Comparison of ENCODE assay signal across 9 mouse cellular contexts in genomic region chrX:103845266-103845665, GRCm38 (mm10). TPM values are rescaled to one million over a fixed set of nuclear protein-coding genes. Genes with fewer than 3 reads are reported as not detected.
DNase-seq lines count a peak whose midpoint lies in the region; ATAC-seq and TF ChIP-seq lines count a peak whose summit lies in the region.
"Had no signal": no experiment of that assay in that cellular context is flagged by ENCODE, and none has a peak within 500 bp of the region (broad histone marks: within the 10 kb centered on the region; RNA-seq: fewer than 3 reads in every experiment).

No protein-coding gene starts in this region.

- H3K4me3 ChIP-seq in heart, embryonic 12.5 days, result no peak overlapping the region
- no peak overlapping the region for H3K4me3 ChIP-seq in thymus, adult 2 months (ENCODE audit: control insufficient read depth, insufficient read depth, low read length)
- H3K4me3 ChIP-seq in embryonic facial prominence, embryonic 14.5 days (ENCODE audit: low read depth, low read length), result no peak overlapping the region
- no peak overlapping the region for H3K4me3 ChIP-seq in midbrain, embryonic 10.5 days
- H3K4me3 ChIP-seq in hindbrain, embryonic 12.5 days, result no peak overlapping the region
- H3K4me3 ChIP-seq: liver, embryonic 13.5 days had no signal

- no peak for TF ChIP-seq CTCF in thymus, adult 2 months (IDR thresholded peaks at IDR 0.05; ENCODE audit: borderline replicate concordance, control insufficient read depth, extremely low read depth, insufficient read depth, low read length, poor library complexity)

- DNase-seq in heart, postnatal 10 days, result peak; percentile 38 to 39
- peak; percentile 1 for DNase-seq in thymus, adult 2 months
- no peak for DNase-seq in thymus, adult 18-20 months
- DNase-seq in embryonic facial prominence, embryonic 14.5 days (ENCODE audit: low spot score), result peak; percentile 59
- peak; percentile 22 for DNase-seq in retina, postnatal 1 day
- no peak for DNase-seq in midbrain, embryonic 10.5 days (ENCODE audit: low spot score)
- DNase-seq: liver, embryonic 13.5 days had no signal

- H3K4me1 ChIP-seq in heart, embryonic 12.5 days (replicated peaks), result no peaks in the 10 kb centered on the region
- H3K4me1 ChIP-seq in thymus, adult 2 months (replicated peaks; ENCODE audit: control insufficient read depth, insufficient read depth, low read length), result no peaks in the 10 kb centered on the region
- H3K4me1 ChIP-seq in embryonic facial prominence, embryonic 14.5 days (ENCODE audit: control insufficient read depth, insufficient read depth, low read length), result no peaks in the 10 kb centered on the region
- H3K4me1 ChIP-seq in midbrain, embryonic 10.5 days, result no peaks in the 10 kb centered on the region
- no peaks in the 10 kb centered on the region for H3K4me1 ChIP-seq in hindbrain, embryonic 12.5 days
- H3K4me1 ChIP-seq: liver, embryonic 13.5 days had no signal

- no peak overlapping the region for H3K27ac ChIP-seq in heart, embryonic 12.5 days (ENCODE audit: poor library complexity, severe bottlenecking)
- no peak overlapping the region for H3K27ac ChIP-seq in thymus, adult 2 months (ENCODE audit: control insufficient read depth, insufficient read depth, low read length)
- no peak overlapping the region for H3K27ac ChIP-seq in embryonic facial prominence, embryonic 14.5 days (replicated peaks; ENCODE audit: low read depth, low read length)
- H3K27ac ChIP-seq in midbrain, embryonic 10.5 days (replicated peaks), result no peak overlapping the region
- no peak overlapping the region for H3K27ac ChIP-seq in hindbrain, embryonic 12.5 days
- H3K27ac ChIP-seq: liver, embryonic 13.5 days had no signal

- intact Hi-C loops in heart, postnatal 10 days (cut with DNase I), result loop anchor here (1.0 to 10.0 kb wide), 4 partner anchors 150 to 363 kb away; no protein-coding TSS in a partner anchor

- H3K36me3 ChIP-seq in heart, embryonic 12.5 days, result no peaks in the 10 kb centered on the region
- no peaks in the 10 kb centered on the region for H3K36me3 ChIP-seq in thymus, adult 2 months (ENCODE audit: control insufficient read depth, insufficient read depth, low read length)
- no peaks in the 10 kb centered on the region for H3K36me3 ChIP-seq in embryonic facial prominence, embryonic 14.5 days (ENCODE audit: control insufficient read depth, insufficient read depth, low read length)
- no peaks in the 10 kb centered on the region for H3K36me3 ChIP-seq in midbrain, embryonic 10.5 days
- H3K36me3 ChIP-seq in hindbrain, embryonic 12.5 days, result no peaks in the 10 kb centered on the region
- H3K36me3 ChIP-seq: liver, embryonic 13.5 days had no signal

- no peak for TF ChIP-seq POLR2A in thymus, adult 2 months (IDR thresholded peaks at IDR 0.05; ENCODE audit: control insufficient read depth, extremely low read depth, insufficient read depth, low read length, poor library complexity)

- no peak overlapping the region for H3K4me2 ChIP-seq in heart, embryonic 12.5 days
- no peak overlapping the region for H3K4me2 ChIP-seq in embryonic facial prominence, embryonic 14.5 days (ENCODE audit: low read depth, low read length)
- no peak overlapping the region for H3K4me2 ChIP-seq in hindbrain, embryonic 12.5 days (replicated peaks)
- H3K4me2 ChIP-seq: liver, embryonic 13.5 days had no signal

- H3K9ac ChIP-seq in heart, embryonic 12.5 days, result no peak overlapping the region
- no peak overlapping the region for H3K9ac ChIP-seq in embryonic facial prominence, embryonic 14.5 days (ENCODE audit: low read depth, low read length)
- no peak overlapping the region for H3K9ac ChIP-seq in hindbrain, embryonic 12.5 days
- H3K9ac ChIP-seq: liver, embryonic 13.5 days had no signal

- WGBS in heart, embryonic 12.5 days, result 27% methylated on average over 2 of the region's 2 CpGs
- WGBS in thymus, adult 2 months, result 41% methylated on average over 2 of the region's 2 CpGs
- 39% methylated on average over 2 of the region's 2 CpGs for WGBS in embryonic facial prominence, embryonic 14.5 days
- WGBS in midbrain, embryonic 10.5 days, result 53% methylated on average over 2 of the region's 2 CpGs
- WGBS in hindbrain, embryonic 12.5 days, result 53% methylated on average over 2 of the region's 2 CpGs

- ATAC-seq in heart, embryonic 12.5 days (ENCODE audit: insufficient number of reproducible peaks, low FRiP score), result no peak
- no peak for ATAC-seq in embryonic facial prominence, embryonic 14.5 days (ENCODE audit: low read depth)
- no peak for ATAC-seq in hindbrain, embryonic 12.5 days (ENCODE audit: low FRiP score)

- no peaks in the 10 kb centered on the region for H3K9me3 ChIP-seq in heart, embryonic 12.5 days (replicated peaks)
- H3K9me3 ChIP-seq in embryonic facial prominence, embryonic 14.5 days (ENCODE audit: control insufficient read depth, low read length), result no peaks in the 10 kb centered on the region
- no peaks in the 10 kb centered on the region for H3K9me3 ChIP-seq in midbrain, embryonic 10.5 days (replicated peaks)
- no peaks in the 10 kb centered on the region for H3K9me3 ChIP-seq in hindbrain, embryonic 12.5 days (replicated peaks)
- H3K9me3 ChIP-seq: liver, embryonic 13.5 days had no signal

- H3K27me3 ChIP-seq in heart, embryonic 12.5 days (replicated peaks), result peaks cover 12% of the 10 kb centered on the region
- no peaks in the 10 kb centered on the region for H3K27me3 ChIP-seq in thymus, adult 2 months (ENCODE audit: control insufficient read depth, insufficient read depth, low read length)
- peaks cover 24% of the 10 kb centered on the region; the same call in 1 of the 2 replicates for H3K27me3 ChIP-seq in embryonic facial prominence, embryonic 14.5 days (replicated peaks; ENCODE audit: control insufficient read depth, insufficient read depth, low read length)
- peaks cover 100% of the 10 kb centered on the region for H3K27me3 ChIP-seq in midbrain, embryonic 10.5 days (ENCODE audit: low read depth, poor library complexity, severe bottlenecking)
- H3K27me3 ChIP-seq in hindbrain, embryonic 12.5 days, result peaks cover 45% of the 10 kb centered on the region

RNA-seq across cellular contexts. Expression of gene Slc16a2, which starts 23.5 kb away (rescaled TPM):
- total RNA-seq in heart, postnatal 10 days (2021), result 10 to 100 TPM; 19.2 to 19.8 TPM
- 13.5 and 13.7 TPM in 2 replicates for polyA plus RNA-seq in heart, embryonic 12.5 days (2016; fragmentation: Nextera tagmentation; extraction: Ambion mirVana)
- polyA plus RNA-seq in thymus, adult 2 months (2012; rRNA removed), result 6.8 and 8.3 TPM in 2 replicates
- polyA plus RNA-seq in embryonic facial prominence, embryonic 14.5 days (2014; fragmentation: Nextera tagmentation; extraction: Ambion mirVana), result 34.7 and 38.2 TPM in 2 replicates
- polyA plus RNA-seq in midbrain, embryonic 10.5 days (2016; fragmentation: Nextera tagmentation; extraction: Ambion mirVana), result 9.6 and 11.0 TPM in 2 replicates
- 17.0 and 19.4 TPM in 2 replicates for polyA plus RNA-seq in hindbrain, embryonic 12.5 days (2016; fragmentation: Nextera tagmentation; extraction: Ambion mirVana)

Comparison
In these comparisons a context has a peak if more than half of its experiments do, and no peak if none do; other contexts are left out.
1. DNase-seq: peak in heart, postnatal 10 days (2 of 2), thymus, adult 2 months (single experiment), embryonic facial prominence, embryonic 14.5 days (single experiment) and retina, postnatal 1 day (single experiment); none in thymus, adult 18-20 months (0 of 2) and midbrain, embryonic 10.5 days (single experiment).